22 mouse cellular contexts compared by ENCODE assay signal in genomic region chr16:32949281-32949680, GRCm38 (mm10). TPM values are rescaled to one million over a fixed set of nuclear protein-coding genes. Genes with fewer than 3 reads are reported as not detected.
DNase-seq lines count a peak whose midpoint lies in the region; ATAC-seq lines count a peak whose summit lies in the region.
"Had no signal": no experiment of that assay in that cellular context is flagged by ENCODE, and none has a peak within 500 bp of the region (broad histone marks: within the 10 kb centered on the region; RNA-seq: fewer than 3 reads in every experiment).

No protein-coding gene starts in this region.

- H3K36me3 ChIP-seq in kidney, embryonic 16.5 days (ENCODE audit: insufficient read depth, low read length) = peaks cover 4% of the 10 kb centered on the region; the same call in 1 of the 2 replicates
- no peaks in the 10 kb centered on the region; the same call in 1 of the 2 replicates for H3K36me3 ChIP-seq in hindbrain, embryonic 16.5 days (ENCODE audit: control insufficient read depth, insufficient read depth, low read length)
- no peaks in the 10 kb centered on the region for H3K36me3 ChIP-seq in midbrain, embryonic 11.5 days (ENCODE audit: control insufficient read depth, insufficient read depth, low read length)
- H3K36me3 ChIP-seq: hindbrain, embryonic 15.5 days had no signal

- H3K9ac ChIP-seq in kidney, embryonic 16.5 days (replicated peaks; ENCODE audit: low read length) = no peak overlapping the region
- H3K9ac ChIP-seq in hindbrain, embryonic 16.5 days (ENCODE audit: low read depth, low read length) = no peak overlapping the region
- H3K9ac ChIP-seq in midbrain, embryonic 11.5 days (ENCODE audit: low read length) = no peak overlapping the region
- H3K9ac ChIP-seq: embryonic facial prominence, embryonic 12.5 days; embryonic facial prominence, embryonic 15.5 days; forebrain, postnatal 0 days; hindbrain, embryonic 12.5 days; hindbrain, embryonic 15.5 days had no signal

- DNase-seq in kidney, postnatal 10 days = no peak
- DNase-seq in midbrain, embryonic 11.5 days (ENCODE audit: low spot score, missing footprints) = no peak
- DNase-seq in layer of hippocampus, adult 8-10 months (ENCODE audit: low spot score in 2 of 2) = no peak
- DNase-seq: adrenal gland, postnatal 10 days; adrenal gland, postnatal 36 days; cerebellum, adult 11 months; cerebellum, adult 2 months; cerebellum, adult 9-11 months; cerebellum, postnatal 25 days; forebrain, postnatal 0 days; gastrocnemius, postnatal 10 days had no signal

- ATAC-seq in kidney, embryonic 16.5 days (ENCODE audit: low FRiP score, low TSS enrichment) = no peak
- ATAC-seq in CD4-positive, CD25-positive, alpha-beta regulatory T cell, adult 4 months = peak; percentile 34
- no peak for ATAC-seq in hindbrain, embryonic 16.5 days
- no peak for ATAC-seq in midbrain, embryonic 11.5 days (ENCODE audit: low FRiP score)
- ATAC-seq: forebrain, embryonic 14.5 days; forebrain, postnatal 0 days; intestine, embryonic 16.5 days had no signal

- no peak overlapping the region for H3K4me3 ChIP-seq in kidney, embryonic 16.5 days (ENCODE audit: low read length)
- H3K4me3 ChIP-seq in brown adipose tissue, adult 24 weeks (ENCODE audit: insufficient read depth, low read depth, low read length) = no peak overlapping the region
- no peak overlapping the region for H3K4me3 ChIP-seq in hindbrain, embryonic 16.5 days (ENCODE audit: low read length)
- no peak overlapping the region for H3K4me3 ChIP-seq in midbrain, embryonic 11.5 days (ENCODE audit: low read depth, low read length)
- H3K4me3 ChIP-seq: embryonic facial prominence, embryonic 12.5 days; embryonic facial prominence, embryonic 15.5 days; hindbrain, embryonic 12.5 days; hindbrain, embryonic 15.5 days had no signal

- H3K4me2 ChIP-seq in kidney, embryonic 16.5 days (replicated peaks; ENCODE audit: low read depth, low read length) = no peak overlapping the region
- H3K4me2 ChIP-seq in hindbrain, embryonic 16.5 days (ENCODE audit: low read length) = no peak overlapping the region
- H3K4me2 ChIP-seq in midbrain, embryonic 11.5 days = no peak overlapping the region
- H3K4me2 ChIP-seq: embryonic facial prominence, embryonic 12.5 days; embryonic facial prominence, embryonic 15.5 days; heart, embryonic 11.5 days; hindbrain, embryonic 12.5 days; hindbrain, embryonic 15.5 days had no signal

- no peaks in the 10 kb centered on the region for H3K27me3 ChIP-seq in kidney, embryonic 16.5 days (ENCODE audit: insufficient read depth, low read length)
- no peaks in the 10 kb centered on the region for H3K27me3 ChIP-seq in hindbrain, embryonic 16.5 days (replicated peaks; ENCODE audit: control insufficient read depth, insufficient read depth, low read length)
- H3K27me3 ChIP-seq in midbrain, embryonic 11.5 days (ENCODE audit: control insufficient read depth, insufficient read depth, low read length) = no peaks in the 10 kb centered on the region
- H3K27me3 ChIP-seq: embryonic facial prominence, embryonic 12.5 days; embryonic facial prominence, embryonic 15.5 days; hindbrain, embryonic 12.5 days; hindbrain, embryonic 15.5 days had no signal

- H3K27ac ChIP-seq in kidney, embryonic 16.5 days (ENCODE audit: low read length) = peak overlapping the region; percentile 28; the same call in 1 of the 2 replicates
- peak overlapping the region; percentile 21 for H3K27ac ChIP-seq in brown adipose tissue, adult 24 weeks (replicated peaks; ENCODE audit: low read depth, low read length)
- no peak overlapping the region for H3K27ac ChIP-seq in hindbrain, embryonic 16.5 days (ENCODE audit: low read depth, low read length)
- no peak overlapping the region for H3K27ac ChIP-seq in midbrain, embryonic 11.5 days (ENCODE audit: low read depth, low read length)
- H3K27ac ChIP-seq: embryonic facial prominence, embryonic 12.5 days; embryonic facial prominence, embryonic 15.5 days; hindbrain, embryonic 12.5 days; hindbrain, embryonic 15.5 days had no signal

- peaks cover 7% of the 10 kb centered on the region for H3K4me1 ChIP-seq in kidney, embryonic 16.5 days (ENCODE audit: insufficient read depth, low read length)
- H3K4me1 ChIP-seq in brown adipose tissue, adult 24 weeks (ENCODE audit: control insufficient read depth, insufficient read depth, insufficient read length, low read length) = peaks cover 22% of the 10 kb centered on the region
- no peaks in the 10 kb centered on the region for H3K4me1 ChIP-seq in hindbrain, embryonic 16.5 days (ENCODE audit: control insufficient read depth, insufficient read depth, low read depth, low read length)
- H3K4me1 ChIP-seq in midbrain, embryonic 11.5 days (ENCODE audit: control insufficient read depth, insufficient read depth, low read length) = no peaks in the 10 kb centered on the region
- H3K4me1 ChIP-seq: embryonic facial prominence, embryonic 12.5 days; hindbrain, embryonic 12.5 days had no signal

- H3K9me3 ChIP-seq in kidney, embryonic 16.5 days (ENCODE audit: low read length) = no peaks in the 10 kb centered on the region
- H3K9me3 ChIP-seq in hindbrain, embryonic 16.5 days (ENCODE audit: control insufficient read depth, low read length) = 0 out of 2 replicates have a peak, but pooled peaks cover 2% of the 10 kb centered on the region
- H3K9me3 ChIP-seq in midbrain, embryonic 11.5 days (ENCODE audit: control insufficient read depth, low read length) = no peaks in the 10 kb centered on the region; the same call in 1 of the 2 replicates
- H3K9me3 ChIP-seq: embryonic facial prominence, embryonic 12.5 days; embryonic facial prominence, embryonic 15.5 days; hindbrain, embryonic 12.5 days; hindbrain, embryonic 15.5 days had no signal

RNA-seq across cellular contexts. Expression of gene Lrch3, which starts 35.4 kb away (rescaled TPM):
- polyA plus RNA-seq in kidney, embryonic 16.5 days (2015; fragmentation: Nextera tagmentation; extraction: Ambion mirVana) = 22.7 and 23.7 TPM in 2 replicates
- 10 to 100 TPM; 19.4 to 23.0 TPM for polyA plus RNA-seq in CD4-positive, CD25-positive, alpha-beta regulatory T cell, adult 4 months (2017; shearing (Covaris generic))
- polyA plus RNA-seq in brown adipose tissue, adult 24 weeks (2012; ENCODE audit: insufficient read depth, insufficient read length, missing spikeins) = 10.2 and 13.6 TPM in 2 replicates
- polyA plus RNA-seq in hindbrain, embryonic 16.5 days (2015; fragmentation: Nextera tagmentation; extraction: Ambion mirVana) = 25.7 and 33.6 TPM in 2 replicates
- polyA plus RNA-seq in midbrain, embryonic 11.5 days (2014; fragmentation: Nextera tagmentation; extraction: Ambion mirVana) = 33.7 and 37.9 TPM in 2 replicates
- total RNA-seq in layer of hippocampus, adult 8-10 months (2022) = 10 to 100 TPM; 35.9 to 54.4 (median 46.4) TPM

Comparison
In these comparisons a context has a peak if more than half of its experiments do, and no peak if none do; other contexts are left out.
1. H3K27ac ChIP-seq: peak in kidney, embryonic 16.5 days (single experiment) and brown adipose tissue, adult 24 weeks (single experiment); none in hindbrain, embryonic 16.5 days (single experiment) and midbrain, embryonic 11.5 days (single experiment).